Mouse (Mus musculus) T-helper 17 cell (primary cell): ENCODE measurements around the gene Ctnnal1.

Experiments
- in situ Hi-C, 2 experiments: fragments of 300-600 bp; cut with MboI, MseI; formaldehyde crosslinking; loops; 1 replicate in 1 of 2; 2 replicates in 1 of 2; pipeline ENCODE4 v1.15.1; 2025; ENCODE audit warnings: high pct_unique_total_duplicates in 2 of 2

Gene Ctnnal1

DNA sequence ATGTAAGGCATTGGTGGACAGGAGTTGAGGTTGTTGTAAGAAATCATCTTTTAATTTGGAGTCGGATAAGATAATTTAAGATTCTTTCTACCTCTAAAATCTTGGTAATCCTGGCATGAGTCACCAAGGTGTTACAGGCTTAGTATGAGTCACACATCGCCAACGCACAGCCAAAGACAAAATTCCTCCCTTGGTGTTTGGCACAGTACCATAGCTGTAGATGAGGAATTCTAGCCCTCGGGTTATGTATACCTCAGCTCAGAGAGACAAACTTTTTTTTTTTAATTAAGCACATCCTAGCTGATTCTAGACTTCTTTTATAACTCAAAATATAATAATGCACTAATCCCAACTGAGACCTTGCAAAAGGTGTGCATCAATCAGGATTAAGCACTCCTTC lies 972 bp downstream of the Ctnnal1 start:
- in situ Hi-C loops, result no loop called here

DNA sequence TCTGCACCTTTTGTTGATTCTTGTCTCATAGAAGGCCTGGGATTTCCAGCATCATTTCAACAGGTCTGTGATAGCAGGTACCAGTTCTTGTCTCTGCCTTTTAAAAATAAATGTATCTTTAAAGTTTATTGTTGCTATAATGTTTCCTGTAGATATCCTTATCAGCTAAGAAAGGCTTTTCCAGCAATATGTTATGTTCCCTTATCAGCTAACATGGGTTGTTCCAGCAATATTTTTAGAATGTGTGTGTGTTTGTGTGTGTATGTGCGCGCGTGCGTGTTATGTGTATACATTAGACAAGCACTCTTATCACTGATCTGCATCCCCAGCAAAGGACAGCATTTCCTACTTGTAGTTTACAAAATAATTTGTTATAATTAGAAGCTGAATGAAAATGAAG lies 3.4 kb downstream of the Ctnnal1 start:
- in situ Hi-C loops, result no loop called here

DNA sequence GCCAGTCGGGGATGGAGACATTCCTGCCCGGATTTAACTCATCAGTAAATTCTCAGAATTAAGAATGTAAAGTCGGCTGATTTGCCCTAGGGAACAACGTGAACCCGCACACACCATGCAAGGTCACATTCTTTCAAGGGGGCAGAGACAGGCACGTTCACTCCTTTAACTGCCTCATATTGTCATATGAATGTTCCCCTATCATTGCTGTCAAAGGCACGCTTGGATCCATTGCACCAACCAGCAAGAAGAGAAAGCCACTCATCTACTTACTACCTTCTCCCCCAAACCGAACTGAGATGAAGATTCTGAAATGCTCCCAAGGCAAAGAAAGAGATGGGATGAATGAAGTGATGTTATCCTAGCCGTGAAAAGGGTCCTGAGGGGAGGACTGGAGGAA lies 6.3 kb downstream of the Ctnnal1 start:
- in situ Hi-C loops, result no loop called here

DNA sequence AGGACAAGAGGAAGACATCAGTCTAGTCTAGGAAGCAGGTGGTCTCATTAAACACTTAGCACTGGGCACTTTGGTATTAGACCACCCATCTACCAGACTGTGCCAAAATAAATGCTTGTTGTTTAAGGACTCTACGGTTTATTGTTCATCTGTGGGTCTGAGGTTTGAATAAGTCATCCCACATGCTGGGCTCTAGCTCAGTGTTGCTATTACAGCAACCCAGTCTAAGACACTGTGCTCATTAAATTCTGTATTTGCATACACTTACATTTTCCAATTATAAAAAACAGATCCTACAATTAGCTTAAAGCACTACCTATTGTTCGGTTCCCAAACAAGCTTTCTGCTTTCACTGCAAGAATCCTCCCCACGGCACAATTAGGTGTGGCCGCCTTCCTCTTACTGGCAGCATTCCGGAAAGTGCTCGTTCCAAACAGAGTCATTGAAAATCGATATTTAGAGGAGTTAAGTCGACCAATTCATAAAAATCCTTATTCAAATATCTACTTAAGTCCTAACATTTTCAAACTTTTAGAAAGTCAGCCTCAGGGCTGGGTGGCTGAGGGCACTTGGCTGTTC lies 8.5 kb downstream of the Ctnnal1 start:
- in situ Hi-C loops, result no loop called here

DNA sequence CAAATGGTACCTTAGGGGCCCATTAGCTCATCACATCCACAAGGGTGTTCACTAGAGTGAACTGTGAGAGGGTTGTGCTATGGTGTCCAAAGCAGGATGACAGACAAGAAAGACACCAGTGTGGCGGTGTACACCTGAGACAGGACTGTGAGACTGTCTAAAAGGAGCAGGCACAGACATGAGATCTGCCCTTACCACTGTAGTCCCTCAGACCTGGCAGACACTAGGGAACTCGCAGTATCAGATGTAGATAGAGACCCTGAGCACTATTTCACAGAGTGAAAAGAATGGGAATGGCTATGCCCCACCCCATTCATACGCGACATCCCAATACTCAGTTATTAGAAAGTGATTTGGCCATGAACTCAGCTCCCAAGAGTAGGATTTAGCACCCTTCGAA lies 9.1 kb downstream of the Ctnnal1 start:
- in situ Hi-C loops, result no loop called here

DNA sequence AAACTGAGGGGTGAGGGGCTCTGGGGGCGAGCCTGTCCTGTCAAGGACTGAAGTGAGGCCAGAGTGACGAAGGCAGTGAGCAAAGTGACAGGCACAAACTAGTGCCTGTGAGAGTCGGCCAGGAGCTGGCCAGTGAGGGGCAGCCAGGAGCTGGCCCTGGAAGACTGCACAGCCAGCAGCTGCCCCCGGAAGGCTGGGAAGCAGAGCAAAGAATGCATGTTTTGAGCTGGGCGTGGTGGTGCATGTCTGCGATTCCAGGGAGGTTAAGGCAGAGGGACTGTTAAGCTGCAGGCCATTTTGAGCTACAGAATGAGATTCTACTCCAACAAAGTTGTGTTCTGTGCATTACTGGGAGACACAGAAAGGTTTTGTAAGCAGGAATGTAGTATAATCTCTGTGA lies 14.3 kb downstream of the Ctnnal1 start:
- in situ Hi-C loops, result no loop called here

DNA sequence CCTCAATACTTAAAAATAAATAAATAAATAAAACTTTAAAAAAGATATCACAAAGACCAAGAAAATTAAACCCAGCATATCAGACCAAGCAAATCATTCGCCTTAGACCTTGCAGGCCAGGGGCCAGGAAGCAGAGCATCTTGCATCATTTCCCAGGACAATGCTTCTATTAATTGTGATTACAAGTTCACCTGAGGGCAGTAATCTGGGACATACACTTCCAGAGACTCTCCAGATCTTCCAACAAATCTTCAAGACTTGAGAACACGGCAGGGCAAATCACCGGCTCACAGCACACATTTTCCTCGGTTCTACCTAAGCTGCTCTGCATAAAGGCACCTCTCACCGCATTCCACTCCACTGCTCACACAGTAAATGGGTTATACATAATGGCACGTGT lies 16.9 kb downstream of the Ctnnal1 start:
- in situ Hi-C loops, result no loop called here

DNA sequence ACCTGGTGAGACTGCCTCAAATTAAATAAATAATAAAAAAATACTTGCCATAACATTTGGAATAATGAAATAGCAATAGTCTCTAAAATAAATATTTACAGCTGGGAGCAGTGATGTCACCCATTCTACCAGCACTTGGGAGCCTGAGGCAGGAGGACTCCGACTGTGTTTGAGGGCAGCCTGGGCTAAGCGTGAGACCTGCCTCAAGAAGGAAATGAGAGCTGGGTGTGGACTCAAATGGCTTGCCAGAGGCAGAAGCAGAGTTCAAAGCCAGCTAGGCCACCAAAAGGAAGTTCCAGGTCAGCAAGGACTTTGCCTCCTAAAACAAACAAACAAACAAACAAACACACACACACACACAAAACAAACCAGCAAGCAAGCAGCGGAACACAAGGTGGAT lies 17.6 kb downstream of the Ctnnal1 start:
- in situ Hi-C loops, result no loop called here

DNA sequence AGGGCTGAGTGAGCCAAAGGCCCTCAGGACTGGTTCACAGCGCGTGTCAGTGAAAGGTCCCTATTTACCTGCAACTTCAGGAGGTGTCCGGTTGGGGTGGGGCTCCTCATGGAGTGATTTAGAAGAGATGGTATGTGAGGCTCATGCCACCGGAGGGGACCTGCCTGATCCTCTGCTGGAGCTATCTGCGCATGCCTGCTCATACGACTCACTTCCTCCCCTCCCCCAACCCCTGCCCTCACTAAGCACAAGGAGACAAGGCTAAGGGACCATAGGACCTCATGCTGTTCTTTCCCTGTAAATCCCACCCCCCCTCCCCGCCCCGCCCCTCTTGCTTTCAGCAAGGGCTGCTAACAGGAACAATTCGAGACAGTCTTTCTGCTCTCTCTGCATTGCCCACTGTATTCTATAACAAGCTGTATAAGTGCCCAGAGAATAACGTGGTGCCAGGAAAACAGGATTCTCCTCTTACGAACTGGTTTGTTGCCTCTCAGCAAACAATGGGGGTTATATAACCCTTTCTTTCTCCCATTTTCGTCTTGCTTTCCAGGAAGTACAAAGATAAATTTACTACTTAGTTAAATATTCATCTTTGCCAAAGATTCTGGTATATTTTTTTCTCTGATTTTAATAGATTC lies 19.0 kb downstream of the Ctnnal1 start:
- in situ Hi-C loops, result no loop called here

DNA sequence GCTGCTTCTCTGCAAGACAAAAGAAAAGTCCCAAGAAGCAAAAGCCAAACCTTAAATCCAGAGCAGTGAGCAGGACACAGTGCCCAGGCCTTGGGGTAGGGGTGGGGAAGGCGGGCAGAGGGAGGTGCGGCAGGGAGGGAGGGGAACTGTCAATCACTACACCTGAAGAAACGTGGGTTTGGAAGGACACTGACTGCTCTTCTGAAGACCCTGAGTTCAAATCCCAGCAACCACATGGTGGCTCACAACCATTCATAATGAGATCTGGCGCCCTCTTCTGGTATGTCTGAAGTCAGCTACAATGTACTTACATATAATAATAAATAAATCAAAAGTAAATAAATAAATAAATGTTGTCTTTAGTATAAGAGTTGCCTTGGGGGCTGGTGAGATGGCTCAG lies 20.1 kb downstream of the Ctnnal1 start:
- in situ Hi-C loops, result no loop called here

DNA sequence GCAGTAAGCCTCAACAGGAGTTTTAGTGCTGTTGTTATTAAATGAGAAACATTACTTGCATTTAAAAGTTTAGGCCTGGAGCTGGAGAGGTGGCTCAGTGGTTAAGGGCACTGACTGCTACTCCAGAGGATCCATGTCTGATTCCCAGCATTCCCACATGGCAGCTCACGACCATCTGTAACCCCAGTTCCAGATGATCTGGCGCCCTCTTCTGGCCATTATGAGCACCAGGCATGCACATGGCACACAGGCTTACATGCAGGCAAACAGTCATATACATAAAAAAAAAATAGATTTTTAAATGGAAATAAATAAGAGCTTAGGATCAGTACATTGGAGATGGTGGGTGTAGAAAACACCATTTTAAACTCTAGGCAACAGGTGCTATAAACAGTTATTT lies 21.0 kb downstream of the Ctnnal1 start:
- in situ Hi-C loops, result no loop called here

DNA sequence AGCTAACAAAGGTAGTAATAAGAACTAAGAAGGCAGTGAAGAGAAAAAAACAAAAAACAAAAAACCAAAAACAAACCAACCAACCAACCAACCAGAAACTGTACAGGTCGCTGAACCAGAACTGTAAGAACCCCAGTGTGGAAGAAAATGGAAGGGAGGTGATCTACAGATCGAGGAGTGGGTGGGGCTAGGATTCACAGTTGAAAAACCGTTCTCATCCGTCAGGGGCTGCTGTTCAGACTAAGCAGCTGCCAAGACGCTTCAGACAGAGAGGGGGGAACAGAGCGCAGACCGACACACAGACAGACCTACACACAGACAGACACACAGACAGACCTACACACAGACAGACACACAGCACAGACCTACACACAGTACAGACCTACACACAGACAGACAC lies 22.5 kb downstream of the Ctnnal1 start:
- in situ Hi-C loops, result no loop called here

DNA sequence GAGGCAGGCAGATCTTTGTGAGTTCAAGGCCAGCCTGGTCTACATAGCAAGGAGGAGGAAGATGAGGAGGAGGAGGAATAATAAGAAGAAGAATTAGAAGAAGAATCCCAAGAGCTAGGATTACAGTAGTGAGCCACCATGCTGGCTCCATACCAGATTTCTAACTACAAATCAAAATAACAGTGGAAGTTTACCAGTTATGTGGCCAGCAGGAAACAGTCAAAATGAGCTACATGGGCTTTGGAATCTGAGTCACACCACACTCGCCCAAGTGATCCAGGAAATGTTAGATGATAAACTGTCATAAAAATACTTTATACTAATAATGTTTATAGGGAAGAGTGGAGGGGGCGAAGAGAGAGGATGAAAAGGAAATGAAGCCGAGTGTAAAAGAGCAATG lies 24.7 kb downstream of the Ctnnal1 start:
- in situ Hi-C loops, result no loop called here

DNA sequence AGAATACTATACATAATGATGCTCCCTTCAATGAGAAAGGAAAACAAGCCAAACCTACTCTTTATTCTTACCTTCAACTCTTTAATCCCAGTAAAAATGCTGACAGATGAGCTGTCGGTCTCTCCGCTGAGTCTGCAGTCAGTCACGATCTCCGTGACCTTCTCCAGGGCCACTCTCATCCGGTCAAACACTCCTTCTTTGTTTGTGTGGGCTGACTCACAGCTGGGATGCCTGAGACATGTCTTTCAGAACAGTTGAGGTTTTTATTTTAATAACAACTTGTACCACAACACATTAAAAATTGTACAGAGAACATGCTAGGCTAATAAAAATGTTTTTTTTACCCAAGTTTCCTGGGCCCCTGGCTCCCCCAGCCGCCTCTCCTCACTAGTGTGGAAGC lies 27.3 kb downstream of the Ctnnal1 start:
- in situ Hi-C loops, result no loop called here

DNA sequence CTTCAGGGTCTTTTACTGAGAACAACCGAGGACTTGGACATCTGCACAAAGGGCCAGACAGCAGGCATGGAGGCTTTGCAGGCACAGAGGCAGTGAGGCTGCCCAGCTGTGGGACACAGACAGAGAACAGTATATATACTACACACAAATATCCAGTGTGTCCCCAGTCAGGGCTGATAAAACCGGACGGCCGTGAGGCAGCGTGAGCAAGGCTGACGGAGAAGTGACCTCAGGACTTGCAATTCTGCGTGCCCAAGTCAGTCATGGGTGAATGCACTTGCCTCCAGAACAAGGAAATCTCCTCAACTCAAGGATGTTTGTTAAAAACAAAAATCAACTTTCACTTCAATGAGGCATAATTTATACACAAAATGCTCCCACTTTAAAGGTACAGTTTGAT lies 33.0 kb downstream of the Ctnnal1 start:
- in situ Hi-C loops, result no loop called here

DNA sequence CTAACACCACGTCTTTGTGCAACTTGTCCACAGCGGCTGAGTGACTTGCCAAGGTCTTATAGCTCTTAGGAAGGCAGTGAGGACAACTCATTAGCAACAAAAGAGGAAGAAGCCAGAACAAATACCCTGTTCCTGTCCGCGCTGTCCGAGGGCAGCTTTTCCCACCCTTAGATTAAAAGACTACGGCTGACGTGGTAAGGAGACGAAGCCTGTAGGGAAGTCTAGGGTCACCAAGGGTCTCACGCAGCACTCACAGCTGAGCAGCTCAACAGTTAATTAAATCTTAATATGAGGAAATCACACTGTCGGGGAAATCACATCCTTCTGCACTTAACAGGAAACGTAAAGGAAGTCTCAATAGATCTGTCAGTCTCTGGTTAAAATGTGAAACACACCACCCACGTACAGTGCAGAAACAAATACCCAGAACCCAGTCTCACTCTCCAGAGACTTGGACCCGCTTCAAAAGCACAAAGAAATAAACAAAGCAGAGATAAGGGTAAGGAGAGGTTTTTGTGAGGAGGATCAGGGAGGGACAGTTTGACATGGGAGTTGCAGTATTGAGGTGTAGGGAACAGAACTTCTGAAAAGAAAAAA lies 33.9 kb downstream of the Ctnnal1 start:
- in situ Hi-C loops, result no loop called here

DNA sequence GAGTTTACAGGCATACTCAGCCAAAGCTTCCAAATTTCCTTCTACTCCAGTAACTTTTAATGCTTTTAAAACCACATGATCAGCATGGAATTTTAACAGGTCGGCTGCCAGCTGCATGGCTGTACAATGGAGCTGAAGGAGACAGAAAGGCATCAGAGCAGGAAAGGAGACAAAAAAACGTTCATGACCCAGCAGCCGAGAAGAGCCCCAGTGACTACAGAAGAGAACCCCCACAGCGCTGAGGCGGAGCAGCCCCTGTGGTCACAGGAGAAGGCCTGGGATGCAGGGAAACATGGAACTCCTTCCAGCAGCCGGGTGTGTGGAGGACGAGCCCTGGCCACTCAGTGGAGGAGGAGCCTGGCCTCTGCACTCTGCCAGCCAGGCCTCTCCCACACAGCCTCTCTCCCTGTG lies 35.5 kb downstream of the Ctnnal1 start:
- in situ Hi-C loops, result loop anchor here in 1 of 2 experiments (10.0 kb wide), 1 partner anchor 975 kb away; no protein-coding TSS in a partner anchor

DNA sequence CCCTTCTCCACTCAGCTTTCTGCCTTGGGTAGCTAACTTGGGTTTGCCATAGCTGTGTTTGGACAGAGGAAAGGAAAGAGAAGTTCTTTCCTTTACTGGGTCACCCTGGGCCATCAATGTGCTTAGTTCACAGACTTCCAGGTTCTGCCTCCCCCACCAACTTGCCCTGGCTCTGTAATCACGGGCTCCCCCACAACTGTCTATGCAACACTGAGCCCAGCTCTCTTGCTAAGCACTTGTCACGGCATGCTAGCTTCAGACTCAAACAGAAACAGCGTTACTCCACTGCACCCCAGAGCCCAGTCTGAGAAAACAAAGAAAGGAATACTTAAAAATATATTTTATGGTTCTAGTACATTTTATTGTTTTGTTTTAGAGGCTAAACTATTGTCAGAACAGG lies 36.1 kb downstream of the Ctnnal1 start:
- in situ Hi-C loops, result loop anchor here in 1 of 2 experiments (10.0 kb wide), 1 partner anchor 974 kb away; no protein-coding TSS in a partner anchor

DNA sequence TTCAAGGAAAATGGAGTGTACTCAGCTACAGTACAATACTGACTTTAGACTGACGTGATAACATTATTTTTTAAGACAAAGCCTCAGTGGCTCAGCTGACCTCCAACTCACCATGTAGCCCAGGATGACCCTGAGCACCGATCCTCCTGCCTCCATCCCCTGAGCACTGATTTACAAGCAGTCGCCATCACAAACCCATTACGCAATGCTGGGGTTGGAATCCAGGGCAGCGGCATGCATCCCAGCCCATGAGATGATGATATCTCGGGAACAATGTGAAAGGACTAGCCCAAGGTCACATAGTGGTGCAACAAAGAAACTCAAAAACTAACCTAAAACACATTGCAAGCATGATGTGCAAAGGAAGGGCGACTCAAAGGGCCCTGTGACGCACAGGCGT lies 40.8 kb downstream of the Ctnnal1 start:
- in situ Hi-C loops, result loop anchor here in 1 of 2 experiments (10.0 kb wide), 1 partner anchor 969 kb away; no protein-coding TSS in a partner anchor

DNA sequence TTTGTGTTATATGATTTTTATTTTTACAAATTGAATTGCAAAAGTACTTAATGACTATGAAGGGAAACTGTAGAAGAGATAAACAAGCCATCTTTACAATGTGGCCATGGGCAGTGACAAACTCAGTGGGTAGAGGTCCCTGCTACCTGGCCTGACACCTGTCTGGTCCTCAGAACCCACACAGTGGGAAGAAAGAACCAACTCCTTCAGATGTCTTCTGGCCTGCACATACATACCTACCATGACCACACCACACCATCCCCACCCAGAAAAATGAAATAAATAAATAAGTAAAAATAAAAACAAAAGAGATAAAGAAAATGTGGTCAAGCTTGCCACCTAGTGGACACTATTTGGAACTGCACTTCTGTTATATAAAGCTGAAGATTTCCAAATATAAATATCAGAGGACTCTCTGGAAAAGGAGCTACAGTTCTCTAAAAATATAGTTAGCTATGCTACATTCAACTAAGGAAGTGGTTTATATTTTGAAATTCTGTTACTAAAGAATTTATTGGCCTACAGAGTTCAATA lies 44.9 kb downstream of the Ctnnal1 start:
- in situ Hi-C loops, result loop anchor here in 1 of 2 experiments (10.0 kb wide), 1 partner anchor 965 kb away; no protein-coding TSS in a partner anchor

DNA sequence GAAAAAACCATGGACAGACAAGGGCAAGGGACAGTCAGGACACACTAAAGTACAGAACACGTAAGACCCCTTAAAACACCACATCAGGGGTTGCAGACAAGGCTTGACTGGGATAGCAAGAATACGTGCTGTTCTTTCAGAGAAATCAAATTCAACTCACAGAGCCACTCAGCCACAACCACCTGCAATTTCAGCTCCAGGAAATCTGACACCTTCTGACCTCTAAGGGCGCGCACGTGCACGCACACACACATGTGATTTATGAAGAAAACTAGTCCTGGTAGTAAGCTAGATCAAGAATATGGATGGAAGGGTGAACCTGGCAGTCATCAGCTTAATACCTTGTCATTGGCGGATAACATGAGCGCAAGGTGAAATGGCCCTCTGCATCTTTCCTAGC lies 49.9 kb downstream of the Ctnnal1 start:
- in situ Hi-C loops, result no loop called here

DNA sequence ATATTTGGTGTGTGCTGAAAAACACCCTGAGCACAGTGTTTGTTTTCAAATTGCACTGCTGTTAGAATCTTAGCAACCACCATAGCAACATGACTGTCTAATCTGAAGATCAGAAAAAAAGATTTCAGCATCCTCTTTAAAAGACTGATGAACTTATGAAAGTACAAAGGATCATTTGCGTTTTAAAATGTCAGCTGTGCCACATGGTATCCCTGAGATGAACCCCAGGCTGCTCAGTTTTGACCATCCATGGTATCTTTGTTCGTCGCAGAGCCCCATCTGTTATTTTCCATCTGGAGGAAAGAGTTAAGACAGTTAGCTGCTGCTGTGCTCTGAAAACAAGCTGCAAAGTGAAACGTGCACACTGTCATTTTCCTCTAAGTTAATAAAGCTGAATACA lies 52.9 kb downstream of the Ctnnal1 start:
- in situ Hi-C loops, result no loop called here

DNA sequence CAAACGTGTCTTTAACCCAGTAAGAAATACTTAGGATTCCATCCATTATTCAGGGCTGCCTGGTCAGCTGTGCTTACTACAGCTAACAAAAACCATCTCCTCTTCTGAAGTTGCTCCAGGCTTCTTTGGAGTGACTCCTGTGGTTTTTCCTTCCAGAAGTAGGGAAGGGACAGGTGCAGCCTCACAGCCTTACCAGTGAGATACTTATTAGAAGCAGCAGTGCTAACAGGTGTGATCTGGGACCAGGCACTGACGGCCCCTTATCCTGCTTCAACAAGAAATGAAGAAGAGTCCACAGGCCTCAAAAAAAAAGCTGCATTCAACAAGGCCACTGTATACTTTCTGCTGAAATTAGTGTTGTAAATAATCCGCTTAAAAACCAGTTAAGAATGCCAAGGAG lies 53.3 kb downstream of the Ctnnal1 start:
- in situ Hi-C loops, result no loop called here
